Mouse (Mus musculus): Measurements from ENCODE around the gene Nos1ap.
A peak's percentile ranks its signal among the peaks of the same experiment; 100 is the strongest.

Gene Nos1ap

DNA sequence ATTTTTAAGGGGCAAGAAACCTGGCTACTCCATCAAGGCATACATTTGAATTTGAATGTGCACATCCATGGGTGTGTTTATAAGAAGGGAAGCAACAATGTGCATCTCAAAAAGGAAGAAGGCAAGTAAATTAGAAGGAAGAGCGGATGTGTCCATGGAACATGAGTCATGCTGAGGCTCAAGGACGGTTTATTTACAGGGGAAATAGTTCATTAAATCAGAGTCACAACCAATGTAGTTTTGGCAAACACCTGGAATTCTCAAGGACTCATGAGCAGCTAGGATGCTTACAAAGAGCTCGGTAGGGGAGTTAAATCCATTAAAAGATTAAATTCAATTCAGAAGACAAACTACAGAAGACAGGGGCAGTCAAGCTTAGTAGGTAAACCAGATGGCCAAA is 169.7 kb downstream of the Nos1ap start:
- no peak for DNase-seq (ENCODE audit: extremely low read depth, low read depth)

DNA sequence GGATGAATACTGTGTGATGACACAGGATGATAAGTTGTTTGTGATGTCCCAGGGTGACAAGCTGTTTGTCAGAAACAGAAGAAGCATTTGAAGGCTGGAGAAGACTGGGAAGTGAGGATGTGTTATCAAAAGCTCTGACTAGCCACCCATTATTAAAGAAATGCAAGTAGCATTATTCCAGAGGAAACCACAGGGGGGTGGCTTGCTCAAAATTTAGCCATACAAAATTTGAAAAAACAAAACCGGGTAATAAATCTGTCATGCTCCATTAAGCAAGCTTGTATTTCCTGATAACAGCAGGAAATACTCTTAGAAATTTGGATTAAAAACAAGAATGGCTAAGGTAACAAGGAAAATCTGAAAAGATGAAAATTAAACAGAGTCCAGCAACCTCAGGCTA is 171.5 kb downstream of the Nos1ap start:
- no peak for DNase-seq (ENCODE audit: extremely low read depth, low read depth)

DNA sequence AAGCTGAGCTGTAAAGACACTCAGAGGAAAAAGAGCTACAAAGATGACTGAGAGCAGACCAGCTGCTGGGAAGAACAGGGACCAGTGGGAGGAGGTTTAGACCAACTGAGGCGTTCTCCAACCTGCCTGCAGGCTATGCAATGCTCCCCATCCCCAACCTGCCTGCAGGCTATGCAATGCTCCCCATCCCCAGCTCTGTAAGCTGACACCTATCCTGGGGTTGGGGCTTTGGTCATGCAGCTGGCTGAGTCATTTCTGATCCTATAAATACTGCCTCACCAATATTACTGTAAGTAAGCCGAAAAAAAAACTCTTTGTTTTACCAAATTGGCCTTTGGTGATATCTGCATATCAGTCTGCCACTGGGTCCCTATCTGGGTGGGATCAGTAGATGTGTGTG is 172.7 kb downstream of the Nos1ap start:
- no peak for DNase-seq (ENCODE audit: extremely low read depth, low read depth)

DNA sequence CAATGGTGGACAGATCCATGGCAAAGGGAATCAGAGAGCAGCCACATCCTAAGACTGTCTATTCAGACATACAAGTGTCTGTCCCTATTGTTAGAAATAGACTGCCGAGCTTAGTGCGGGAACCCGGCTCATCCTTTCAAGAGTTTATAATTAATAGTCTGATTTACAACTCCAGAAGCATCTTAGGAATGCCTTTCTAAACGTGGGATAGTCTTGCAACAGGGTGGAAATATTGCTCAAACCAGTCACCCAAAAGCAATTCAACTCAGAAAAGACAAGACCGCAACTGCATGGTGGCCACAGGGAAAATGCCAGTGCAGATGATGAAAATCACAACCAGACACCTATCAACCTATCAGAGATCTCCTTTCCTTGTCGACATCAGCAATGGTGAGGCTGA is 173.5 kb downstream of the Nos1ap start:
- DNase-seq (ENCODE audit: extremely low read depth, low read depth), result no peak

DNA sequence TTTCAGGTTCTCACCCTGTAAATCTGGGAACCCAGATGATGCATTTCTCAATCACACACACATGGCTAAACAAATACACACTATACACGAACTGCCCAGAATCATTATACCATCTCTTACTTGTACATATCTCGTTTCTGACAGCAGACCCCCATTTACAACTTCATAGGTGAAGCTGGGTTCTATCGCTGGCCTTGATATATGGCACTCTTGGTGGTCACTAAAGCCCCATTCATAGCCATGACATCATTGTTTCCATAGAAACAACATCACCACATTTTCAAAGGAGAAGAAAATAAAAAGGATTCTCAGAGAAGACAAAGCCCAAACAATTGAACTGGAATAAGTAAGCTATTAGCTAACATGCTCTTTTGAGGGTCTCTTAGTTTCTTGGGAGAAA is 174.3 kb downstream of the Nos1ap start:
- DNase-seq (ENCODE audit: extremely low read depth, low read depth), result no peak

DNA sequence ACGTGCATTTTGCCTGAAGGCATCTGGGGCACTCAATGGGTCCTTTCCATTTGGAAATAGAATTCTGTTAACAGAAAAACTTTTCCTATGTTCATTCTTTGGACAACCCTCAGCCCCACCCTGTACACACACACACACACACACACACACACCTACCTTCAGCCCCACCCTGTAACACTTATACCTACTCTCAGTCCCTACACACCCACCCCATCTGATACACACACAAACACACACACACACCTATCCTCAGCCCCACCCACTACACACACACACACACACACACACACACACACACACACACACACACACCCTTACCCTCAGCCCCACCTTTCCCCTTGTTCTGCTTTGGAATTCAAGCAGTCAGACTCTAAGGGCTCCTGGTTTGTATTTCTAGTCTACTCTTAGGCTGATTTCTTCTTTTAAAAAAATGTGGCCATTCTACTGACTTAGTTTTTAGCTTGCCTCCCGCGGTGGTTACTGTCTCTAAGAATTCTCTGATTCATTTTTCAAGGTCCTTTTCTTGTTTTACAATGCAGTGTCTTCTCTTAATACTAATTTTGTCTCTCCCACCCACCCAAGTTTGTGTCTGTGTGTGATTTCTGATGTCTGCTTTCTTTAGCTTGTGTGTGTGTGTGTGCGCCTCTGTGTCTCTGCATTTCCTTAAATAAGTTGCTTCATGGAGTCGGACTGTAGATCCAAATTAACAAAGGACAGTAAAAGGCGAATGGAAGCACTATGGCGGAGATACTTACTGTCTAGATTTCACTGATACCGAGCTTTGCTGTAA is 179.1 kb downstream of the Nos1ap start:
- DNase-seq (ENCODE audit: extremely low read depth, low read depth), result no peak

DNA sequence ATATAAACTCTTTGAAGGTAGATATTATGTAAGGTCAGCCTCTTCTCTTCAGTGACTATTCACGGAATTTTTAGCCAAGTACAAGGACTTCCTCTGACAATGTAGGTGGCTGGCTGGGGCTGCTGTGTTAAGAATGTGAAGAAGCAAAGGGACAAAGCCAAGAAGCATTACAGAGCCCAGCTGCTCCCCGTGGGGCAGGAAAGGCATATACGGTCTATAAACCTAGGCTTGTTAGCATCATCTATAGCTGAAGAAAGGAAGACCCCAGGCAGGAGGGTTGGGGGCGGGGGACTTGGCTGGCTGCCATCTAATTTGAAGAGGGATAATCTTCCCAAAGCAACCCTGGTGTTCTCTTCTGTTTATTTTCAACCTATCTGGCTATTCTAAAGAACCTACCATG is 180.6 kb downstream of the Nos1ap start:
- no peak for DNase-seq (ENCODE audit: extremely low read depth, low read depth)

DNA sequence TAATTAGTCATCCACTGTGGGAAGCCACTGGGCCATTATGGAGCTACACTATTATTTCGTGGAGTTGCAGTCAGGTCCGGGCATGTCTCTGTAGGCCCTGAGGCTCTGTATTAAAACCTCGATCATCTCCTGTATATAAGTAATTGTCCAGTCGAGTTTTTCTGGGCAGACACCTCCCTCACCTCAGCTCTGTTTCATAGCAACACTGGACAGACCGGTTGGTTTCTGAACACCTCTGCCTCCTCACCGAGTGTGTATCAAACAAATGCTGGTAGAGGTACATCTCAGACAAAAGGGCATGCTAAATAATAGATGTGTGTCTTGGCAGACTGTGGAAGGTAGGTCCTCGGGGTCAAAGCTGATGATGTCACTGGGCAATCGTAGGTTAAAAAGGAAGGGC is 182.7 kb downstream of the Nos1ap start:
- no peak for DNase-seq (ENCODE audit: extremely low read depth, low read depth)

DNA sequence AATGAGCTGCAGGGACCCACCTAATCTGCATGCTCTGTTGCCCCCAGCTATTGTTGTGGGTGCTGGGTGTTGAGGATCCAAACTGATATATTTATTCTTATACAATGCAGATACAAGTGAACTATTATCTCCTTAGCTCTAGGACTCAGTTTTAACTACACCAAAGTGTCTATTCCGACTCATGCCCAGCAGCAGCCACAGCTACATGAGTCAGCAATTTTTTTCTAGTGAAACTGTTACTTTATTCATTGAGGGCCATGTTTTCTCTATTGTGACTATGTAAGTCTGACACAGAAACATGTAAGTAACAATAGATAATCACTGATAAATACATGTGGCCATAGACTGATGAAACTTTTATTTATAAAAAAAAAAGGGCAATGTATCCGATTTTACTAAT is 184.5 kb downstream of the Nos1ap start:
- DNase-seq (ENCODE audit: extremely low read depth, low read depth), result peak; percentile 1

DNA sequence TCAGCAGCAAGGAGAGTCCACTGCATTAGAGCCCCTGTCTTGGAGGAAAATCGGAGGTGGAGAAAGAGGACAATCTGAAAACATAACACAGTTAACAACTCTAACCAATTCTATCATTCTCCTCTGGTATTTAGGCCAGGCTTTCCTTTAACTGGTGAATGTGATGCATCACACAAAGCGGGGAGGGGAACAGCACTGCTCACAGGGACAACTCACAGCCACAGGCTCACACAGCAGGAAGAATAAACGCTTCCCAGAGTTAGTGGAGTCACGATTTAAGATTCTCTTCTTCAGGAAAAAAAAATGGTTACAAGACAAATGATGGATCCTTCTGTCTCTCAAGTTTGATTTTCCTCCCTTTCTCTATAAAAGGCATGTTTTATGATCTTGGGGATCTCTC is 187.0 kb downstream of the Nos1ap start:
- no peak for DNase-seq (ENCODE audit: extremely low read depth, low read depth)

DNA sequence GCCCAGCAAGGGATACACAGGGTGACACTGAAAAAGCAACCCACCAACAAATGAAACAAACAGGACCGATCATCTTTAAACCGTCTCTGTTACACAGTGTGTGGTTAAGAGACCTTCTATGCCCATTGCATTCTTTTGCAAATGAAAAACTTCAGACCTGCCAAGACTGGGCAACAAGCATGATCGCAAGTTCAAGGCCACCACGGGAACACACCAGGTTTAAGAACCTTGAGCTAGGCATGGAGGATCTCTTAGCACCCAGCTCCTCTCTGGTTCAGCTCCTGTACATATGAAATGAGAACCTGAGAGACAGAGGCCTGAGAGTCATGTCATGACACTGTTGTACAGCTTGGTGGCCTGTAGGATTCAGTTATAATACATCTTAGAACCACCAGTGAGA is 190.8 kb downstream of the Nos1ap start:
- no peak for DNase-seq (ENCODE audit: extremely low read depth, low read depth)

DNA sequence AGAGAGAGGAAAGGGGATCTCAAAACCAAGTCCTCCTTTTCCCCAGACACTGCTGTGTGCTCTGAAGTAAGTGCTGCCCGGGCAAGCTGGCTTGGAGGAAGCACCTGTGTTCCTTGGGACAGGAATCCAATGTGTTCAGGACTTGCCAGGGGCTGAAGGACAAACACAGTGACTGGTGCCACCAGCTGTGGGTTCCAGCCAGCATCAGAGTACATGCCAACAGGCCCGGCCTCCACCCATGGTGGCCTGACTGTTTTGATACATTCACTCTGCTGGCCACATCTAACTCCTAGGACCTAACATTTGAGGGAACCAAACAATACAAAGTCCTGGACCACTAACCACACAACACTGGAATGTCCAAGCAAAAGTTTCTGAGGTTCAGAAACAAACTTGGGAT is 194.6 kb downstream of the Nos1ap start:
- no peak for DNase-seq (ENCODE audit: extremely low read depth, low read depth)

DNA sequence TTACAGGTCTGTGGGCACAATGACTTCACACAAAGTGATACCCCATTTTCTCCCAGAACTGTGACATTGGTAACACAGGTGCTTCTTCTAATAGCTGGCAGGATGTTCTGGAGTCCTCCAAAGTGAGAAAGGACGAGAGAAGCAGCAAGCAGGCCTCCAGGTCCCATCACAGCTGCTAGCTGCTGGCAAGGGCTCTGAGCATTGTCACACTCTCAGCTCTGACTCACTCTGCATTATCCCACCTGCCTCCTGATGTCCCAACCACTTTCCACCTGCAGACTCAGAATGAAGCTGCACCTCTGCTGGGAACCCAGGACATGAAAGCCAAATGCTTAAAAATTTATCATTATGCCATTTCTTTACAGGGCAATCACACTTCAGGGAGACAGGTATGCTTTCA is 195.0 kb downstream of the Nos1ap start:
- DNase-seq (ENCODE audit: extremely low read depth, low read depth), result no peak

DNA sequence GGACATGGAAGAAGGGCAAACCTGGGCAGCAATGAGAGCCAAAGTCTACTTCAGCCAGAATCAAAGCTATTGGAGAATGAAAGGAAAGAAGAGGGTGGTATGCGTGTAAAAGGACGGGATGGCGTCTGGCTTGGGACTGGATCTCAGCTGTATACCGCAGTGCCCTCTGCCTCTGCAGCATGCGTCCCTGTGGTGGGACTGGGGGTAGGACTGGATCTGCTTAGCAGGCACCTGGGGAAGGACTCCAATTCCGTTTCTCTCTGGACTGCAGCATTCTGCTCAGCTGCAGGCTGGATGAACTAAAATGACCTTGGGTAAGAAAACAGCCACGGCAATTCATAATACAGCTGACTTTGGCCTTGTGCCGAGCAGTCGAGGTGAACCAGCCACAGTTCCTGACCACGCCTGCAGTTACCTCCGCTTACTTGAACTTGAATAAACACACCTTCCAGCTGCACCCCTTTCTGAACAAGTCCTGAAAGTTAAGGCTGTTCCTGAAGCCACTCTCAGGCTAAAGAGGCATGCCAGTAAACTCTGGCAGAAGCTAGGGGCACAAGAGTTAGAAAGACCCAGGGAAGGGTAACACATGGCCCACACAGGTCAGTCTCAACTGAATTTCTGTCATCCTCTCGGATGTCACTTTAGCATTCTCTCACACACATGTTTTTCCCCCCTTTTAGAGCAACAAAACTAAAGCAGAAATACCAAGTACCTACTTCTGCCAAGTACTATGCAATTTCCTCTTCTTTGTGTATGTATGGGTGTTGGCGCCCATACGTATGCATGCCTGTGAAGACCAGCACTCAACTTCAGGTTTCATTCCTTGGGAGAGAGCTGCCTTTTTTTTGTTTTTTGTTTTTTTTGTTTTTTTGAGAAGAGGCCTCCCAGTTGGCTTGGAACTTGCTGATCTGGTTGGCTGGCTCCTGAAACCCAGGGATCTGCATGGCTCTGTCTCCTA is 196.6 kb downstream of the Nos1ap start:
- DNase-seq (ENCODE audit: extremely low read depth, low read depth), result no peak

DNA sequence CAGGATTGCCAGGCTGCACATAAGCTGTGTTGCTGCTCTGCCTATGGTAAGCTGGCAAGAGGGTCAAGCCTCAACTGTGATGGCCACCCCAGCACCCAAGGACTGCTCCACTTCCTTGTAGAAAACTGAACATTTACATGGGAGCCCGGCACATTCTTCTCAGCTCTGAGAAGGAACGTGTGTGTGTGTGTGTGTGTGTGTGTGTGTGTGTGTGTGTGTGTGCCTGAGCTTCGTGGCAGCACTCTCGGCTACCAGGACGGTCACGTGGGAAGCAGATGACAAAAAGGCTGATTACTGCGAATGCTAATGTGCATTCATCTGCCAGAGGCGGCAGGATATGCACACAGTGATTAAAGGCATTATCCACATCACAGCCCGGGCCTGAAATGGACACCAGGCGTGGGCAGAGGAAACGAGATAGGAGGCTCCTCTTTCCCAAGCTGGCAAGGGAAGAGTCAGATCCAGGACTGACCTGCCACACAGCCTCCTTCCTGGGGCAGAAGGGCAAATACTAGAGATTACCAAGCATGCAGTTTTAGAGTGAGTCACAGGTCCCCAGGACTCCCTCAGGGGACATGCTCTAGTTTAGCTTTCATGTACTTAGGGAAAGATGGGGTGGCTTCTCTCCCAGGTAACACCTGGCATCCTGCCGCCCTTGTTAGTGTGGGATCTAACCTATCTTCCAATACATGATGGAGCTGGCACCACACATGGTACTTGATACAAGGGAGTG is 202.3 kb downstream of the Nos1ap start:
- no peak for DNase-seq (ENCODE audit: extremely low read depth, low read depth)

DNA sequence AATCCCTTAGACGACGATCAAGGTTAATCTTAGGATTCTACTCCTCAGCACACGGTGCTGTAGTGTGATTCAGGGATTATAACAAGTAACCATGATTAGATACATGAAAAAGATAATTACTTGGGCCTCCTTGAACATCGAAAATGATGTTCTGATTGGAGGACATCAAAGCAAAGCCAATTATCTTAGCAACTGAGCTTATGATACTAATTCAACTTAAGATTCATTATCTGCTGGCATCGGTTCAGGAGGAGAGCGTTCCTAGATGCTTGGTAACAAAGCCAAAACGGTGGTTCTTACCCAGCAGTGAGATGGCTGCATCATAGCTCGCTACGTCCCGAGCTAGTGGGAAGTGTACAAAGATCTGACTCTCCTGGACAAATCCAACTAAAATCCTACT is 204.2 kb downstream of the Nos1ap start:
- DNase-seq (ENCODE audit: extremely low read depth, low read depth), result no peak

DNA sequence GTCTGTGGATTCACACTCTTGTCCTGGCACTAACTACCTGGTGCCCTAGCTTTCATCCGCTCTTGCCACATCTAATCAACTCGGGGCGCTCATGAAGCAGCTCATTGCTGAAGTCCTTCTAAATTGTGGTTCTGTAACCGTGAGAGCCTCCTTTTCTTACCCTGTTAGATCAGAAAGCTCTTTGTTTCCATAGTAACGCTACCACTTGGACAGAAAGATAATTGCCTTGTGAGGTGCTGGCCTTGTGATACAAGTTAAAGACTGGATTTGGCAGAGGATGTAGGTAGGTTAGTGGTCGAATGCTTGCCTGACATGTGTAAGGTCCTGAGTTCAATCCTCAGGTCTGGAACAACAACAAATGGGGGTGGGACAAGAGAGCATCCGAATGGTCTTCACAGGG is 206.1 kb downstream of the Nos1ap start:
- no peak for DNase-seq (ENCODE audit: extremely low read depth, low read depth)

DNA sequence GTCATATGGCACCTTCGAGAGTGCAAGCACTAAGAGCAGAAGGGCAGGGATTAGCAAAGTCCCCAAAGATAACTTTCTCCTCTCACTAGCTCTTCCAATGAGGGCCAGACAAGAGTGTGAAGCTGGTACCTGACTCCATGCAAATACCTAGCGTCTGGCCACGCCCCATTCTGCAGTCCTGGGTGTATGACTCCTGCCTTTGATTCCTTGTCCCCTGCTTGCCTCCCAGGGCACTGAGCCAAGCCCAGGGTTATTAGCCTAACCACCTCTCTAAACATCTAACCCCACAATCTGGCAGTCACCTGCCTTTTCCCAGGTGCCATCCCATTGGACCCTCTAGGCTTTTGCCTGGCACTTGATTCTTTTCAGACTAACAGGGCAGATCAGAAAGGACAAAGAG is 208.2 kb downstream of the Nos1ap start:
- DNase-seq (ENCODE audit: extremely low read depth, low read depth), result no peak

DNA sequence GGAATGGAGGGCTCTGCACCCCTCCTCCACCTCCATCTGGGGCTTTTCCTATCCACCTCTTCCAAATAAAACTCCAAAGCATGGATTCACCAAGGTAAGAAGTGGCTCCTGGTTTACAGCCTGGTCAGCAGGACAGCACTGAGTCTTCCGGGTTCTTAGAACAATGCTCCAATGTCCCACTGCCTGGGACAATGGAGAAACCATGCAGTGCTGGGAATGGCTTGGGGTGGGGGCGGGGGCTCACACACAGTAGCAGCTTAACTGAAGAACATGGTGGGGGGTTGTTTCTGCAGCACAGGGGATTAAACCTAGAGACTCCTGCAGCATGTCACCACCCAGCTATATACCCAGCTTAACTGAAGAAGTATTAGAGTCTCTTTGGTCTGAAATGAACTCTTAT is 209.2 kb downstream of the Nos1ap start:
- DNase-seq (ENCODE audit: extremely low read depth, low read depth), result no peak

DNA sequence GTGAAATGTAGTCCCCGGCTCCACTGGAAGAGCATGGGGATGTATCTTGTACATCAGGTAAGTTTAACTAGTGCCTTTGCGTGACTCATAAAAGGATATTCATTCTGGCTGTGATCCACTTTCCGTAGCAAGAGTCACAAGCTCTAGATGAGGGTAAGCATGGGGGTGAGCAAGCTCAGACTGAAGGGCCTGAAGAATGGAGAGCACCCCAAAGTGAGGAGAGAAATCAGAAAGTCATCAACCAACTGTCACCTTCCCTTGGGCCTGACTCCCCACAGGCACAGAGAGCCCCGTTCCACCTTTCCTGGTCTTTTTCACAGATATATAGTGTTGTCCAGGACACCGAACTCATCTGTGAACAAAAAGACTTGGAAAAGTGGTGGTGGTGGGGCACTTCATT is 213.9 kb downstream of the Nos1ap start:
- no peak for DNase-seq (ENCODE audit: extremely low read depth, low read depth)

DNA sequence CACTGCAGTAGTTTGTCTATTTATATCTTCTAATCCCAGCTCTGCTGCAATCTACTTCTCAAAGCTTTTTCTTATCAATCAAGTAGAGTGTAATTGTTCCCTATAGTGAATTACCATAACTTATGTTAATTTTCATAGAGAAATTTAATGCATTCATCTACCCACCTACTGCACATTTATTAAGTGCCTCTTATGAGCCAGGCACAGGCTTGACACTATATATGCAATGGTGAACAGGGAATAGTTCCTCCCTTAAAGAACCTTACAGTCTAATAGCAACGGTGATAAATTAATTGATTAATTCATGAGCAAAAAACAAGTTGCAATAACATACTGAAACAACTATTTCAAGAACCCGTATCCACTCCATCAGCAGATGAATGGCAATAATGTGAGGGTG is 215.9 kb downstream of the Nos1ap start:
- DNase-seq (ENCODE audit: extremely low read depth, low read depth), result no peak

DNA sequence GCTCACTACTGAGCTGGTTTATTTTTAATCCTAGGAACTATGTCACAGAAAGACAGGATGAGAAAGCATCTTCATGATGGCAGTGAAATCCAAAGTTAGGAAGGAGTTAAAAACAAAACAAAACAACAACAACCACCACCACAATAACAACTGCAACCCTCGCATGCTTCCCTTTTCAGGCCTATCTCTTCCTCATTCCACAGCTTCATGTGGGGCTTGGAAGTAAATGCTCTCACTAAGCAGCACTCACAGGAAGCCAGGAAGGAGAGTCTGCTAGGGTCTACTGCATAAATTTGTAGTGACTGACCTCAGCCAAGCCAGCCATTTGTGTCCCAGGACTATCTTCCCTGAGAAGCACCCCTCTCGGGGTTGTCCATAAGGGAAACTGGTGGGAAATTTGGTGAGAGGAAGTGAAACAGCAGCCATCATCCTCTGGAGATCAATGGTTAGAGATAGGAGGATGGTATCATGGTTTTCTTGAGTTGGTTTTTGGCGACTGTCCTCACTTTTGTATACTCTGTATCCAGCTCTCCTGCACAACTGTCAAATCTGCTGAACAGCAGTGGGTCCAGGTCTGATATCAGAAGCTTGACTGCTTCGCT is 218.4 kb downstream of the Nos1ap start:
- no peak for DNase-seq (ENCODE audit: extremely low read depth, low read depth)

All from MEL-GATA-1-ER (cell line).